Mouse (Mus musculus) intestine, embryonic 16.5 days (tissue): ENCODE data around the gene Cfap126. TPM values are rescaled to one million over a fixed set of nuclear protein-coding genes. Genes with fewer than 3 reads are reported as not detected.

Experiments
- ATAC-seq: fragments of 200-750 bp; cut with Nextera tagmentation; 2 replicates; pipeline ENCODE4 v1.8.0; 2017; ENCODE audit warnings: moderate TSS enrichment, moderate library complexity
- H3K27ac ChIP-seq: fragments of 300-500 bp; sonication (generic); 2 replicates; pipeline ENCODE4 v1.5.1; 2014; ENCODE audit warnings: mild to moderate bottlenecking, low read length
- H3K27me3 ChIP-seq: fragments of 300-500 bp; sonication (generic); replicated peaks from 2 replicates; pipeline ENCODE4 v1.6.1; 2014; ENCODE audit warnings: low read length, control low read depth, mixed read lengths; ENCODE audit not compliant: control insufficient read depth, insufficient read depth
- H3K36me3 ChIP-seq: fragments of 300-500 bp; sonication (generic); 2 replicates; pipeline ENCODE4 v1.6.1; 2014; ENCODE audit warnings: low read length, control low read depth; ENCODE audit not compliant: control insufficient read depth, insufficient read depth
- H3K4me1 ChIP-seq: fragments of 300-500 bp; sonication (generic); 2 replicates; pipeline ENCODE4 v1.6.1; 2014; ENCODE audit warnings: low read length, control low read depth, mixed read lengths; ENCODE audit not compliant: control insufficient read depth, insufficient read depth
- H3K4me2 ChIP-seq: fragments of 300-500 bp; sonication (generic); 2 replicates; pipeline ENCODE4 v1.6.1; 2014; ENCODE audit warnings: low read depth, low read length, control low read depth
- H3K4me3 ChIP-seq: fragments of 300-500 bp; sonication (generic); 2 replicates; pipeline ENCODE4 v1.5.1; 2014; ENCODE audit warnings: mild to moderate bottlenecking, low read length
- H3K9ac ChIP-seq: fragments of 300-500 bp; sonication (generic); 2 replicates; pipeline ENCODE4 v1.6.1; 2014; ENCODE audit warnings: low read depth, low read length
- H3K9me3 ChIP-seq: fragments of 300-500 bp; sonication (generic); 2 replicates; pipeline ENCODE4 v1.6.1; 2016; ENCODE audit warnings: low read length, control low read depth; ENCODE audit not compliant: control insufficient read depth
- WGBS: fragments of 180-500 bp; shearing (Covaris S2); extraction: QIAGEN DNeasy Blood & Tissue Kit; methylation state at CpG from one replicate; pipeline ENCODE4 v1.1.7; 2014; 5-methylcytosine and 5-hydroxymethylcytosine counted together
- polyA plus RNA-seq: library from polyadenylated mRNA; unstranded; fragments of >200 nt; fragmentation: Nextera tagmentation; extraction: Ambion mirVana; gene quantifications from 2 replicates; pipeline ENCODE4 v1.2.1, GENCODE M21; 2015

Cfap126 gene
- polyA plus RNA-seq, 1 experiment from 2014 or later = 1.6 TPM

DNA sequence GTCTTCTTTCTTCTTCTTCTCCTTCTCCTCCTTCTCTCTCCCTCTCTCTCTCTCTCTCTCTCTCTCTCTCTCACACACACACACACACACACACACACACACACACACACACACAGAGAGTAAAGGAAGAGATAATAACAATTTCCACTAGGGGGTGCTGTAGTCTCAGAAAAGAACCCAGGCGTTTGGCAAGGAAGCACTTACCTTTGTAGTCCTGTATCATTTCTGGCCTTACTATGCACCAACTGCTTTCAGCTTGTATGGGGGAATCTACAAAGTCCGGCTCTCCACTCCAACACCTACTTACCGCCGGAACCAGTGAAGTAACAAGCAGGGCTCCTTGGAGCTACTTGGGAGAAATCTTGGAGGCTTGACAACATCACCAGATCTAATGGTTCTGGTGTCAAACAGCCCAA is 4.6 kb downstream of the Cfap126 start:
- H3K9ac ChIP-seq = no peak overlapping the region
- 13% methylated on average over 4 of the region's 4 CpGs for WGBS
- H3K27me3 ChIP-seq = no peaks in the 10 kb centered on the region
- H3K4me1 ChIP-seq = peaks cover 2% of the 10 kb centered on the region; the same call in 1 of the 2 replicates
- no peak overlapping the region for H3K4me2 ChIP-seq
- no peaks in the 10 kb centered on the region for H3K36me3 ChIP-seq
- no peak overlapping the region for H3K27ac ChIP-seq
- no peak for ATAC-seq
- no peak overlapping the region for H3K4me3 ChIP-seq
- H3K9me3 ChIP-seq = no peaks in the 10 kb centered on the region

- H3K4me3 ChIP-seq = no peak overlapping the region
- H3K4me2 ChIP-seq = no peak overlapping the region
- H3K4me1 ChIP-seq = no peaks in the 10 kb centered on the region
- WGBS = 90% methylated on average over 5 of the region's 5 CpGs
- no peaks in the 10 kb centered on the region for H3K27me3 ChIP-seq
- no peak overlapping the region for H3K9ac ChIP-seq
- no peak for ATAC-seq
- H3K36me3 ChIP-seq = no peaks in the 10 kb centered on the region
- H3K9me3 ChIP-seq = no peaks in the 10 kb centered on the region
- H3K27ac ChIP-seq = no peak overlapping the region
Measured at GRCm38 (mm10) chr1:171118996-171119395, 5.3 kb downstream of the Cfap126 start.

- Histone ChIP-seq H3K27me3 (no peaks in the 10 kb centered on the region), H3K36me3 (no peaks in the 10 kb centered on the region), H3K4me1 (no peaks in the 10 kb centered on the region), H3K4me2 (no peak overlapping the region), H3K9ac (no peak overlapping the region), H3K27ac (no peak overlapping the region), H3K4me3 (no peak overlapping the region), H3K9me3 (no peaks in the 10 kb centered on the region)
- WGBS = 87% methylated on average over 14 of the region's 14 CpGs
- ATAC-seq = no peak
Measured at GRCm38 (mm10) chr1:171119405-171119804, 5.7 kb downstream of the Cfap126 start.

- WGBS = 45% methylated on average over 3 of the region's 3 CpGs
- Histone ChIP-seq H3K4me2 (no peak overlapping the region), H3K4me3 (no peak overlapping the region), H3K4me1 (no peaks in the 10 kb centered on the region), H3K36me3 (no peaks in the 10 kb centered on the region), H3K27ac (no peak overlapping the region), H3K9me3 (no peaks in the 10 kb centered on the region), H3K9ac (no peak overlapping the region), H3K27me3 (no peaks in the 10 kb centered on the region)
- no peak for ATAC-seq
Measured at GRCm38 (mm10) chr1:171120893-171121292, 7.2 kb downstream of the Cfap126 start.

DNA sequence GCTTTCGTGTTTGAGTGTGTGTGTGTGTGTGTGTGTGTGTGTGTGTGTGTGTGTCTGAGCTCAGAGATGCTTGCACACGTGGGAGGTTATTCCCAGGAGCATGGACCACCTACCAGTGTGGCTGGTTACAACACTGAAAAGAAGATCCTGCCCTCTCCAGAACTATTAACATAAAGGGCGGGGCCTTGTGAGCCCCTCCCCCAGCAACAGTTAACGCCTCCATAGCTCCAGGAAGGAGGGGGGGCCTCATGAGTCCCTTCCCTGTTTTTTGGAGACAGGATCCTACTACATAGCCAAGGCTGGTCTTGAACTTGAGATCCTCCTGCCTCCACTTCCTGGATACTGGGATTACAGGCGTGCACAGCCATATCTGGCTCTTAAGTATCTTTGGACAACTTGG is 8.1 kb downstream of the Cfap126 start:
- H3K4me1 ChIP-seq = no peaks in the 10 kb centered on the region
- H3K27ac ChIP-seq = no peak overlapping the region
- 50% methylated on average over 5 of the region's 5 CpGs for WGBS
- no peak overlapping the region for H3K4me2 ChIP-seq
- no peak overlapping the region for H3K9ac ChIP-seq
- no peaks in the 10 kb centered on the region for H3K27me3 ChIP-seq
- H3K4me3 ChIP-seq = no peak overlapping the region
- H3K9me3 ChIP-seq = no peaks in the 10 kb centered on the region
- H3K36me3 ChIP-seq = no peaks in the 10 kb centered on the region
- ATAC-seq = no peak

DNA sequence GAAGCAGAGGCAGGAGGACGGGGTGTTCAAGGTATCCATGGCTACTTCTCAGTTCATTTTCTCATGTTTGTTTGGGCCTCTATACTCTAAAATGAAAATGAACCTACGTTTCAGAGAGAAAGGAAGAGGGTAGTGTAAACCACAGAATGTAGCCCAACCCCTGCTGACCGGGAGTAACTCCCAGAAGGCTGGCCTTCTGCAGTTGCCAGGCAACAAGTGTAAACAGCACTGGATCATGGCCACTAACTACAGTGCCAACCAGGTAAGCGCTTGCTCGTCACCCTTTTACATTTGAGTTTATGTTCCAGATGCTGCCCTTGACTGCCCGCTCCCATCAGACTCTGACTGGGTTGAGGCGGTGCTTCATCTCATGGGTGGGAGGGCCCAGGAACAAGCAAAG is 9.2 kb downstream of the Cfap126 start:
- no peaks in the 10 kb centered on the region for H3K4me1 ChIP-seq
- 18% methylated on average over 7 of the region's 7 CpGs for WGBS
- H3K9ac ChIP-seq = no peak overlapping the region
- H3K4me2 ChIP-seq = no peak overlapping the region; the same call in 1 of the 2 replicates
- no peaks in the 10 kb centered on the region for H3K27me3 ChIP-seq
- H3K4me3 ChIP-seq = no peak overlapping the region
- ATAC-seq = peak; percentile 79
- no peaks in the 10 kb centered on the region for H3K9me3 ChIP-seq
- no peak overlapping the region for H3K27ac ChIP-seq
- peaks cover under 1% of the 10 kb centered on the region; the same call in 1 of the 2 replicates for H3K36me3 ChIP-seq

- 78% methylated on average over 5 of the region's 5 CpGs for WGBS
- H3K4me2 ChIP-seq = no peak overlapping the region
- no peaks in the 10 kb centered on the region for H3K27me3 ChIP-seq
- peaks cover 9% of the 10 kb centered on the region for H3K36me3 ChIP-seq
- H3K9me3 ChIP-seq = no peaks in the 10 kb centered on the region
- H3K4me3 ChIP-seq = no peak overlapping the region
- no peak overlapping the region for H3K27ac ChIP-seq
- H3K4me1 ChIP-seq = no peaks in the 10 kb centered on the region
- no peak; the same call in 1 of the 2 replicates for ATAC-seq
- no peak overlapping the region for H3K9ac ChIP-seq
Measured at GRCm38 (mm10) chr1:171124398-171124797, 10.7 kb downstream of the Cfap126 start.

DNA sequence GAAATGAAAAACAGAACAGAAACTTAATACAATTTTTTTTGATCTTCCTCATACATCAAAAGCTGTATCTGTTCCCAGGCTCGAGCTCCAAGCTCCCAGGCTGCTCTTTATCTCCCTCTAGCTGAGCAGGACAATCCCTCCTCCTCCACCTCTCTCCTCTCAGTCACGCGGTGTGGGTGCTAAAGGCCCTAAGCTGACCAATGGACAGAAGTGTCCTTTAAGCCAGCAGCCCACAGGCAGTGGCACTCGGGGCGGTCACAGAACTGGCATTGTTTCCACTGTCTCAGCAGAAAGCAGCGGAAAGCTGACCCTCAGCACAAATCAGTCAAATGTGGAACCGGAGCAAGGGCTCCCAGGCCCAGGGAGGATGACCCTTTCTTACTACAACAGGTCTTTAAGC is 15.5 kb downstream of the Cfap126 start:
- Histone ChIP-seq H3K36me3 (peaks cover 13% of the 10 kb centered on the region), H3K27ac (no peak overlapping the region), H3K27me3 (no peaks in the 10 kb centered on the region), H3K9ac (no peak overlapping the region), H3K4me2 (no peak overlapping the region), H3K9me3 (no peaks in the 10 kb centered on the region), H3K4me3 (no peak overlapping the region), H3K4me1 (no peaks in the 10 kb centered on the region)
- 55% methylated on average over 7 of the region's 7 CpGs for WGBS
- no peak for ATAC-seq

DNA sequence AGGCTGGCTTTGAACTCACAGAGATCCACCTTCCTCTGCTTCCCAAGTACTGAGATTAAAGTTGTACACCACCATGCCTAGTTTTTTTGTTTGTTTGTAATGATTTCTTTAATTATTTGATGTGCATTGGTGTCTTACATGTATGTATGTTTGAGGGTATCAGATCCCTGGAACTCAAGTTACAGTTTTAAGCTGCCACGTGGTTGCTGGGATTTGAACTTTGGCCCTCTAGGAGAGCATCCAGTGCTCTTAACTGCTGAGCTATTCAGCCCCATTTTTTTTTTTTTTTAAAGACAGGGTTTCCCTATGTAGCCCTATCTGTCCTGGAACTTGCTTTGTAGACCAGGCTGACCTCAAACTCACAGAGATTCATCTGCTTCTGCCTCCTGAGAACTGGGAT is 17.3 kb downstream of the Cfap126 start:
- H3K36me3 ChIP-seq = peaks cover 13% of the 10 kb centered on the region
- H3K4me1 ChIP-seq = no peaks in the 10 kb centered on the region
- H3K4me2 ChIP-seq = no peak overlapping the region
- no peaks in the 10 kb centered on the region for H3K9me3 ChIP-seq
- 71% methylated on average over 1 of the region's 1 CpGs for whole genome bisulfite sequencing
- no peaks in the 10 kb centered on the region for H3K27me3 ChIP-seq
- no peak for ATAC-seq
- H3K27ac ChIP-seq = no peak overlapping the region
- H3K9ac ChIP-seq = no peak overlapping the region
- H3K4me3 ChIP-seq = no peak overlapping the region

GRCm38 (mm10) chr1:171135600-171135999 is 21.9 kb downstream of the Cfap126 start:
- peaks cover 4% of the 10 kb centered on the region; the same call in 1 of the 2 replicates for H3K36me3 ChIP-seq
- no peak overlapping the region for H3K27ac ChIP-seq
- ATAC-seq = no peak
- no peak overlapping the region for H3K4me2 ChIP-seq
- H3K27me3 ChIP-seq = no peaks in the 10 kb centered on the region
- no peaks in the 10 kb centered on the region for H3K4me1 ChIP-seq
- H3K9me3 ChIP-seq = no peaks in the 10 kb centered on the region
- no peak overlapping the region for H3K4me3 ChIP-seq
- 91% methylated on average over 2 of the region's 2 CpGs for WGBS
- no peak overlapping the region for H3K9ac ChIP-seq
